Mouse (Mus musculus) small intestine, adult 2 months (tissue): Measurements from ENCODE around the gene Cd247.

Experiments
- CTCF ChIP-seq: fragments of 200-500 bp; IDR thresholded peaks from 2 replicates; pipeline ENCODE4 v1.5.1; 2012; ENCODE audit warnings: low read depth, mild to moderate bottlenecking, control low read depth, inconsistent platforms, low read length, moderate library complexity, mixed read lengths; ENCODE audit not compliant: insufficient replicate concordance, insufficient read length; ENCODE audit errors: extremely low read depth
- POLR2A ChIP-seq: fragments of 200-500 bp; IDR thresholded peaks from 2 replicates; pipeline ENCODE4 v1.6.1; 2012; ENCODE audit warnings: low read depth, mild to moderate bottlenecking, control low read depth, inconsistent platforms, low read length, moderate library complexity

GRCm38 (mm10) chr1:165842170-165842569 lies 53.7 kb downstream of the Cd247 start:
- no peak for TF ChIP-seq CTCF
- no peak for TF ChIP-seq POLR2A
